Mouse (Mus musculus): ENCODE data around the gene Col5a3.
A peak's percentile ranks its signal among the peaks of the same experiment; 100 is the strongest.

Gene Col5a3

DNA sequence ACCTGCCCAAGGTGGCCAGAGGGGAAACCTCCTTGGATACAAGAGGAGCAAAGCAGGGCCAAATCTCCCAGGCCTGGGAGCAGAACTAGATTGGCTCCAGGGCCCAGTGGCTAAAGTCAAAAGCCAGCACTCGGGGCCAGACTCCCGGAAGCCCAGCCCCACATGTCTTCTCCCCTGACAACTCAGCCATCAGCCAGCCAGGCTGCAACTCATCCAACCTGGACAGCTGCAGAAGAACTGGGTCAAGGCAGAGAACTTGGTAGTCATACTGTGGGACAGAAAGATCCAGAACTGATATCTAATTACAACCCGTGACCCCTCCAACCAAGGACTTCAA lies 9.7 kb downstream of the Col5a3 start:
- DNase-seq (ENCODE audit: low spot score): no peak

- peak; percentile 35 for DNase-seq (ENCODE audit: low spot score)
These were observed 10.4 kb downstream of the Col5a3 start for GRCm38 (mm10) chr9:20804266-20805158.

DNA sequence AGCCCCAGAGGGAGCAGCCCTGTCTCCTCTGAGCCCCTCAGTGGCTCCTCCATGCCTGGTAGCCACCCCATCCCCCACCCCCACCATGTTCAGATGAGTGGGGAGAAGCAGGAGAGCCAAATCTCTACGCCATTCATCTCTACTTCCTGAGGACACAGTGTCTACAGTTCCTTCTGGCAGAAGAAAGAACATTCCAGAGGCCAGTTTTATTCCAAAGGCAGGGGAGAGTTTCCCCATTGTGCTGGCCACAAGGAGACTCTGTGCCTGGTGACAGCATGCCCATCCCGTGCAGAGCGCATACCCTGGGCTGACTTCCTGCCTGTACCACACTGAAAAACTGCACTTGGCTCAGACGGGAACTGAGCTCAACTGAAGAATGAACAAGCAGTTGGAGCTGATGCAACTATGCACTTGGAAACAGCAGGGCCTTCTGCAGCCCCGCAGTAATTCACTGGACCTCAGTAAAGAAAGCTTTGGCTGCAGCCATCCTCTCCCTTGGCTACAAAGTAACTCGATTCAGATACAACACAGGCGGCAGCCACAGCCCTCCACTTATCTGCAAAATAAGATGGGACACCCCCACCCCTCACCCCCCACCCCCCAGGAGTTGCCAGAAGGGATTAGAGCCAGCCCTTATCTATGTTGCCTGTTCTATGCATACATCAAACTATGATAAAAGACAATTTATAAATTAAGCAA lies 20.6 kb downstream of the Col5a3 start:
- no peak for DNase-seq (ENCODE audit: low spot score)

- peak; percentile 21 for DNase-seq (ENCODE audit: low spot score)
These were observed 24.5 kb downstream of the Col5a3 start for GRCm38 (mm10) chr9:20790345-20790744.

DNA sequence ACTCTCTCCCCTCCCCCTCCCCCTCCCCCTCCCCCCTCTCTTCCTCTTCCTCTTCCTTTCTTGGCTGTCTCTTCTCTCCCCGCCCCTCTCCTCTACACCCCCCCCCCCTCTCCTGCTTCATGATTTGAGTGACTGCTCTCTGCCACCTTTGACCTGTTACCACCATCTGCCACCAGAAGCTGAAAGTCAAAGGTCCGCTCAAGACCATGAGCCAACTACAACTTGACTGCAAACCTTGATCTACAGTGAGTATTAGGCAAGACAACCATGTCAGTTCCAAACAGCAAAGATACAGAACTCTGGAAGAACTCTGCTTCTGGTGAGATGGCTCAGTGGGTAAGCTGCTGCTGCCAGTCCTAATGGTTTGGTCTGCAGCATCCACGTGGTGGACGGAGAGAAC lies 25.2 kb downstream of the Col5a3 start:
- DNase-seq (ENCODE audit: low spot score): no peak

DNA sequence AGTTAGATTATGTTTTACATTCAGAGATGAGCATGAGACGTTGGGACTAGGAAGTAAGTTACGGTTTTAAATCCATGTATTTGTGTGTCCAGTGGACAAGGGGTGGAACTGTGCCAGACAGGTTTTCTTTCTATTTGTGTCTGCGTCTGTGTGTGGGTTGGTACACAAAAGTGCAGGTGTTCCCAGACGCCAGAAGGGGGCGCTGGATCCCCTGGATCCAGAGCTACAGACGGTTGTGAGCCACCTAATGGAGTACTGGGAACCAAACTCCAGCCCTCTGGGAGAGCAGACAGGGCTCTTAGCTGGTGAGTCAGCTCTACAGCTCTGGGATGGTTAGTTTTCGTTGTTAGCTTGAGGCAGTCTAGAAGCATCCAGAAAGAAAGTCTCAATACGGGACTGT lies 26.9 kb downstream of the Col5a3 start:
- DNase-seq (ENCODE audit: low spot score): no peak

GRCm38 (mm10) chr9:20785055-20785454 lies 29.8 kb downstream of the Col5a3 start:
- no peak for DNase-seq (ENCODE audit: low spot score)

- no peak for DNase-seq (ENCODE audit: low spot score)
These were observed 33.6 kb downstream of the Col5a3 start for GRCm38 (mm10) chr9:20781286-20781685.

- no peak for DNase-seq (ENCODE audit: low spot score)
These were observed 49.6 kb downstream of the Col5a3 start for GRCm38 (mm10) chr9:20765274-20765673.

DNA sequence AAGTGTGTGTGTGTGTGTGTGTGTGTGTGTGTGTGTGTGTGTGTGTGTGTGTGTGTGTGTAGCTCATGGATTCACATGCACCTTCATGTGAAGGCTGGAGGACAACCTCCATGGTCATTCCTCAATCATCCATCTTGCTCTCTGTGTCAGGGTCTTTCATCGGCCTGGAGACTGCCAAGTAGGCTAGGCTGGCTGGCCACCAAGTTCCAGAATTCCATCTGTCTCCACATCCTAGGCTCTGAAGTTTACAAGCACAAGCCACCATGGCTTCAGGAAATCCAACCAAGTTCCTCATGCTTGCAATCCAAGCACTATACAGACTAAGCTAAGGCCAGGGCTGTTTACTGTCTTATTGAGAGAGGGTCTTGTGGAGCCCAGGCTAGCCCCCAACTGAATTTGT lies 51.8 kb downstream of the Col5a3 start:
- DNase-seq (ENCODE audit: low spot score): no peak

DNA sequence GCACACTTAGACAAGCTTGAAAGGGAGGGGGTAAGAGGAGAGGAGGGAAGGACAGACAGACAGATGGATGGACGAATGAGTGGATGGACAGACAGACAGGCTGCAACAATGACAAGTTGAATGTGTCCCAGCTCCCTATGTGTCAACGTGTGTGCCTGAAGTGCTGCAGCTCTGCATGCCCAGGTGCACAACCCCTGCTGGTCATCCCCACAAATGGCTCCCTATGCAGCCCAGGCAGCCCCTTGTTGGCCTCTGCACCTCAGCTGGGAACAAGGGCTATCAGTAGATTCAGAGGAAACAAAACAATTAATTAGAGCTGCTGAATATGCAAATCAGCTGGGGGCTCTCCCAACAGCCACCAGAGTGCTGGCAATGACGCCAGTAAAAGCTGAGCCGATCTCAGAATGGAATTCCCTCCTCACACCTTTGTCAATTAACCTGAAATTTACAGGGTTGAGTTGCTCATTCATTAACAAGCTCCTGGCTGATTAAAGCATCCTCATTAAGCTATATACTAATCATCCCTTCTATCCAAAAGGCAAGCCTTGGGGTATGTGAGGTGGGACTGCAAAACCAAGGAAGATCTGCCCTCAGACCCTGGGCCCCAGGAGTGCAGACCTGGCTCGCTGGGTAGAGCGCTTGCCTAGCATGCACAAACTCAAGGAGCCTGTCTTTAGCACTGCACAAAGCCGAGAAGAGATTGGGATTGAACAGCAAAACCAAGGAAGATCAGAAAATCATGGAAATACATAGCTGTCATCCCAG lies 52.5 kb downstream of the Col5a3 start:
- no peak for DNase-seq (ENCODE audit: low spot score)

GRCm38 (mm10) chr9:20761388-20761787 lies 53.5 kb downstream of the Col5a3 start:
- no peak for DNase-seq (ENCODE audit: low spot score)

DNA sequence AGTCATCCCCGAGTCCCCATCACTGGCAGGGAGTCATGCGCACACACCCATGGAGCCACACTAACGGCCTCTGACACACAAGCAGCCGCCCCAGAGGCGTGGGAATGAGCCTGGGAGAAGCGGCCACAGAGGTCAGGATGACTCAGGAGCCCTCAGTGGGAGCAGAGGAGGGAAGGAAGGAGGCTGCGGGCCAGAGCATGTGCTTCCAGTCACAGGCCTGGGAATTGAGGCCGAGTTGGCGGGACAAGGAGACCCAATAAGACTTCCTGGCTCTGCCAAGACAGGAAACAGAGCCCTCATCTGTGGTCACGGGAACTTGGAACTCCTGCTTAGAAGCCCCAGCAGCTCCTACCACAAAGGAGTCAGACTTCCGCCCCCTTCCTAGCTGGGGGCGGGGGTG lies 54.1 kb downstream of the Col5a3 start:
- DNase-seq (ENCODE audit: low spot score): no peak

GRCm38 (mm10) chr9:20758896-20759295 lies 56.0 kb downstream of the Col5a3 start:
- DNase-seq (ENCODE audit: low spot score): no peak

GRCm38 (mm10) chr9:20758243-20758642 lies 56.6 kb downstream of the Col5a3 start:
- DNase-seq (ENCODE audit: low spot score): no peak

DNA sequence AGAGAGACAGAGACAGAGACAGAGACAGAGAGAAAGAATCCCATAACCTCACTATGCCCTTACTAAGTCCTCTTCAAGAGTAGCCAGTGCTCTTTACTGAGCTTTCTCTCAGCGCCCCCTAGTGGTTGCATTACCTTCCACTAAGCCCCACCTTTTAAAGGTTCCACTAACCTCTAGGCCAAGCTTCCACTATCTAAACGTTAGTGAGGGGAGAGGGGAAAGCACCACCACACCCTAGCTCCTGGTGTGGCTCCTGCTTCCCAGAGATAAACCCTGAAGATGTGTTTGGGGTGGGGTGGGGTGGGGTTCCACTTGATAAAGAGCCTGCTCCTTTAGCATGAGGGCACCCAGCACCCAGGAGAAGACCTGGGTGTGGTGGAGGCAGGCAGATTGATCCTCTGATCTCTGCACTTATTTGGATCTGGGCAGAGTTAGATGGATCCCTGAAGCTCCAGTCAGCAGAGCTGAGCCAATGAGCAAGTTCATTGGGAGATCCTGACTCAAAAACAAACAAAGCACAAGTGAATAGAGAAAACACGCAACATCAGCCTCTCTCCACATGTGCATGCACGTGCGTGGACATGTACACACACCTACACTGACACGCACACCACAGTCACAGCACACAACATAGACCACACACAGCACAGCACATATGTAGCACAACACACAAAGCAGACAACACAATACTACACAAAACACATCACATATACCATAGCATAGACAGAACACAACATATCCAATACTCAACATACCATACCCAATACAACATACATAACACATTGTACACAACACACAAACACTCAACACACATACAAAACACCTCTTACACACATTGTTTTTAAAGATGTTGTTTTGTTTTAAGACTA lies 57.5 kb downstream of the Col5a3 start:
- peak; percentile 88 for DNase-seq (ENCODE audit: low spot score)

DNA sequence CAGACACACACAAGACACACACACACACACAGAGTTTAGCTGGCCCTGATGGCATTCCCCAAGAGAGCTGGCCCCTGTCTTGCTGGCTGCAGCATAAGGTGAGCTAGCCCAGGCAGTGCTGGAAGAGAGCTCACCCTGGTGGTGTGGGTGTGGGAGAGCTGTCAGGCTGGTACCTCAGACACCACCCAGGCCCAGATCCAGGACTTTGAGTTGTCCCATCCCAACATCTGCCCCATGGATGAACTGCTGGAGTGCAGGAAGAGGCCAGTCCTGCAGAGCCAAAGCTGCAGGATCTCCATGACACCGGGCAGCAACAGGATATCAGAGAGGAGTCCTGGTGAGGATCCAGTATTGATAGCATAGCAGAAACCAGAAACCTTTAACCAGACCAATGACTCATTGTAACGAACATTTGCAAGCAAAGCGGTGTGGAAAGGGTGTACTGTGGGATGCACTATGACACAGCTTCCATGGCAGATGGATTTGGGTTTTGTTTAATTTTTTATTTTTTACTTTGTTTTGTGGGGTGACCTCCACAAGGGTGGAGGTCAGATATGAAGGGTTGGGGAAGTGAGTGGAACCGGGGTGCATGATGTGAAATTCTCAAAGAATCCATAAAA lies 58.7 kb downstream of the Col5a3 start:
- no peak for DNase-seq (ENCODE audit: low spot score)

DNA sequence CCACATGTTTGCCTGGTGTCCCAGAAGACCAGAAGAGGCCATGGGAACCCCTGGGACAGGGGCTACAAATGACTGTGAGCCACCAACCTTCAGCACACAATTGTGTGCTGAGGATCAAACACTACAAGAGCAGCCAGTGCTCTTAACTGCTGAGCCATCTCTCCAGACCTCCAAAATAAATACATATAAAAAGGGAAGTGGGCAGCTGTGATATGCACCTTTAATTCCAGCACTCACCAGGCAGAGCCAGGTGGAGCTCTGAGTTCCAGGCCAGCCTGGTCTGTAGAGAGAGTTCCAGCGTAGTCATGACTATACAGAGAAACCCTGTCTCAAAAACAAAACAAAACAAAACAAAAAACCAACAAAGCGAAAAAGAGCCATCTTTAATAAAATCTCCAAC lies 60.5 kb downstream of the Col5a3 start:
- DNase-seq (ENCODE audit: low spot score): no peak

- peak; percentile 70 for DNase-seq (ENCODE audit: low spot score)
These were observed 63.3 kb downstream of the Col5a3 start for GRCm38 (mm10) chr9:20751477-20752029.

GRCm38 (mm10) chr9:20749213-20749612 lies 65.7 kb downstream of the Col5a3 start:
- no peak for DNase-seq (ENCODE audit: low spot score)

- DNase-seq (ENCODE audit: low spot score): no peak
These were observed 66.3 kb downstream of the Col5a3 start for GRCm38 (mm10) chr9:20748540-20748939.

Measured in embryo, embryonic 10.5 days (tissue).